Mouse (Mus musculus) gastrocnemius, postnatal 14 days (tissue): ENCODE measurements around the gene Fam83f. TPM values are rescaled to one million over a fixed set of nuclear protein-coding genes. Genes with fewer than 3 reads are reported as not detected.

Experiments used
- DNase-seq: peaks from one replicate; pipeline ENCODE4 v3.0.0; 2021; ENCODE audit warnings: mixed read lengths
- intact Hi-C: fragments of 180-260 bp; cut with DNase I; formaldehyde crosslinking; loops from one replicate; pipeline ENCODE4 v1.15.1; 2025; ENCODE audit warnings: low total_unique reads
- long read RNA-seq, 2 experiments: library from polyadenylated mRNA; stranded (forward); transcript quantifications; one replicate each; pipeline ENCODE4 v2.0.0; 2021
- total RNA-seq, 2 experiments: library from RNA; stranded (reverse); gene quantifications; 2 replicates each; pipeline ENCODE4 v1.2.3; 2021

Fam83f gene
- under 1 TPM; 0.29 to 0.43 TPM for total RNA-seq
- long read RNA-seq, experiment 1, partial matches to known transcripts, result 0 of 1 reads
- long read RNA-seq, experiment 1, other reads (novel, unspliced or antisense), result 0 of 1 reads
- long read RNA-seq, experiment 2, result 0 reads

DNA sequence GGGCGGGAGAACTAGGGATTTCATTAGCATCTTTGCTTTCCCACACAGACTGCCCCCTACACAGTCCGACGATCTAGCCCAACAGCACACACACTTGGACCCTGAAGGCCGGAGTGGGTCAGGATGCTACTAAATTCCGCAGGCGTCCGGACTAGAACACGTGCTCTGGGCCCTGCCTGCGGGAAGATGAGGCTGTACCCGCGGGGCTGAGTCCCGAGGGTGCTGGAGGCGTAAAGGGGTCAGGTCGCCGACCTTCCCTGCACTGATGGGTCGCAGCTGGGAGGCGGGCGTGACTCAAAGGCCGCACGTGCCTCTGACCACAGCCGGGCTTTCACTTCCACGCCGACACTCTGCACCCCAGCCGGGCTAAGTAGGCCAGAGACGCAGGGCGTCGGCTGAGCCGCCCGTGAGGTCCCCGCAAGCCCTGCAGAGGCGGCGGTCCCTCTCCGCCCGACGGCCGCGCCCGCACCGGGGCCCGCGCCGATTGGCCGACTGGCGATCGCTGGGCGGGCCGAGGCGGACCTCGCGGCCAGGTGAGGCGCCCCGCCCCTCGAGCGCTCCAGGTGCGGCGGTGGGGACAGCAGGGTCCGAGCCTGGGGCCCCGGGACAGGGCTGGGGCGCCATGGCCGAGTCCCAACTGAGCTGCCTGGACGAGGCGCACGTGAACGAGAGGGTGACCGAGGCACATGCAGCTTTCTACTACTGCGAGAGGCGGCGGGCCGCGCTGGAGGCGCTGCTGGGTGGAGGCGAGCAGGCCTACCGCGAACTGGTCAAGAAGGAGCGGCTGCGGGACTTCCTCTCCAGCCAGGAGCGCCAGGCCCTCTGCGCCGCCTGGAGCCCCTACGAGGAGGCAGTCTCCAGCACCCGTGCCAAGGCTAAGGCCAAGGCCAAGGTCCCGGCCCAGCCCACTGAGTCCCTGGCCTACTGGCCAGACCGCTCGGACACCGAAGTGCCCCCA, at the start of gene Fam83f:
Fam83f (plus strand) TSS at position 553 of the 958 bp plus-strand sequence.
- intact Hi-C loops, result no loop called here

DNA sequence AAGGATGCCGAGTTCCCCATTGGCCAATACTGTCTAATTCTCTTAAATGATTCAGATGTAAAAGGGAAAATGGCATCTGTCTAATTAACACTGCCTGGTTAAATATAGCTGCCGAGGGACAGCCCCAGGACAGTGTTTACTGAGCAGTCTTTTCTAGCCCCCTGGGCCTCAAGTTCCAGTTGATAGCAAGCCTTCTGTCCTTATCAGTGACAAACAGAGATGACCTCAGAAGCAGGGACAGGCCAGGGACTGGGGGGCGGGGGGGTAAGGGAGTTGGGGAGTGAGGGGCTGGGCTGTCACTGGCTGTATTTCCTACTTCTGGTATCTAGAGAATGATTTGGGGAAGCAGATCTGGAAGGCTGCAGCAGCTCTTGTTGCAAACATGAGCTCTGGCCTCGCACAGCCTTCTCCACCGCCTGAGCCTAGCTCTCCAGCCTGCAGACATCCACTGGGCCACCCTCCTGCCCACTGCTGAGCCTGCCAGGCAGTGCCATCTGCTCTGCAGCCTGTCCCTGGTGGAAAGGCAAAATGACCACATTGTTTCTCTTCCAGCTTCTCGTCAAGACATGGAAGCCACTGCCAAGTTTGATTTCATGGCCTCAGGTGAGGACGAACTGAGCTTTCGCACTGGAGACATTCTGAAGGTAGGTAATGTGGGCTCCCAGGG, 48.3 kb upstream of the Fam83f start:
- no peak for DNase-seq
- intact Hi-C loops, result no loop called here

More for the DNA sequence above, at the start of gene Fam83f:
- peak; percentile 57 for DNase-seq

DNA sequence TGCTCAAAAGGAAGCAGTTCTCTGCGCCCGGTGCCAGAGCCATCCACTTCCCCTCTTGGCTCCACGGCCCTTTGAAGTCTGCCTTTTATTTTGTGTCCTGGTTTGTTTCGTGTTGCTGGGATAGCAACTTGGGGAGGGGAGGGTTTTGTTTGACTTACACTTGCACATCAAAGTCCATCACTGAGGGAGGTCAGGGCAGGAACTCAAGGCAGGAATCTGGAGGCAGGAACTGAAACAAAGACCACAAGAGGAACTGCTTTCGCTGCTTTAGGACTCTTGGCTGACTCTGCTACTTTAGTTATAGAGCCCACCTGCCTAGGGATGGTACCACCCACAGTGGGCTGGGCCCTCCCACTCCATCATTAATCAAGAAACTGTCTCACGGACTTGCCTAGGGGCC, 45.2 kb upstream of the Fam83f start:
- no peak for DNase-seq
- intact Hi-C loops, result no loop called here

DNA sequence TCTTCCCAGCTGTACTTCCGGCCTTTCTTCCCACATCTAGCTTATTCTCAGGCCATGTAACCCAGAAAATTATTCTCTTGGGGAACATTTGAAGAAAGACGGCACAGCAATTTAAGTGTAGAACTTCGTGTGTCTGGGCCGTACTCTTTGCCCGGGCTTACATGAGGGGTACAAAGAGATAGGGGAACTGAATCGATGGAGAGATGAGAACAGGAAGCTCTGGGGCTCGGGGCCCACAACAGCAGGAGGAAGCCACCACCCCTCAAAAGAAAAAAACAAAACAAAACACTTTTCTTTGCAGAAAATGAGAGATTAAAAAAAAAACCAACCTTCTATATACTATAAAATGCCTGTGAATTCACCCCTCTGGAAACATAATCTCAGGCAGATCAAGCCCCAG, 41.5 kb upstream of the Fam83f start:
- intact Hi-C loops, result loop anchor here (5.0 kb wide), 1 partner anchor 67 kb away; no protein-coding TSS in a partner anchor
- no peak for DNase-seq

DNA sequence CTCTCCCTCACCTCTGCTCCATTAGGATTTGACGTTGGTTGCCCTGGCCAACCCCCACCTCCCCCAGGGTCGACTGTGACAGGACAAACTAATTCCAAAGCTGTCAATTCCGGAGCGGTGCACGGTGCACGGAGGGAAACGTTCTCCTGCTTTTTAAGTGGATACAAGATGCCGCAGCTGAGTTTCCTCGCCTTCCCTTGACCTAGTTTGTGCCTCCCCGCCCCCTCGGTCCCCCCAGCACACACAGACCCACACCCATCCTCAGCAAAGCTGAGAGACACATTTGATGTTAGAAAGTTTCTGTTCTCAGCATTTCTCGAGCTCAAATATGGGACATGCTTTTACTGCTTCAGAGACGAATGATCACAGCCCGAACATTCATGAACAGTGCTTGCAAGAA, 40.9 kb upstream of the Fam83f start:
- no peak for DNase-seq
- intact Hi-C loops, result loop anchor here (5.0 kb wide), 1 partner anchor 67 kb away; no protein-coding TSS in a partner anchor

DNA sequence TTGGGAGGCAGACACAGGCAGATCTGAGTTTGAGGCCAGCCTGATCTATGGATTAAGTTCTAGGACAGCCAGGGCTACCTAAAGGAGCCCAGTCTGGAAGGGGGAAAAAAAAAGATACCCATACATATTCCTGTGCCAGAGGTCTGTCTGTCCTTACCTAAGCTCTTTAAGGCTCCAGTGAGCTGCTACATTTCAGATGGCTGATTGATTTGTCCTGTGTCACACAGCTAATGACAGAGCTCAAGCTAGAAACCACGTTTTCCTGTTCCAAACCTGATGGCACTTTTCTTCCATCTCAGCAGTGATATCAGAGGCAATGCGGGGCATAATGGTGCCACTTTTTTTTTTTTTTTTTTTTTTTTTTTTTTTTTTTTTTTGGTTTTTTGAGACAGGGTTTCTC, 40.3 kb upstream of the Fam83f start:
- no peak for DNase-seq
- intact Hi-C loops, result loop anchor here (5.0 kb wide), 1 partner anchor 66 kb away; no protein-coding TSS in a partner anchor

DNA sequence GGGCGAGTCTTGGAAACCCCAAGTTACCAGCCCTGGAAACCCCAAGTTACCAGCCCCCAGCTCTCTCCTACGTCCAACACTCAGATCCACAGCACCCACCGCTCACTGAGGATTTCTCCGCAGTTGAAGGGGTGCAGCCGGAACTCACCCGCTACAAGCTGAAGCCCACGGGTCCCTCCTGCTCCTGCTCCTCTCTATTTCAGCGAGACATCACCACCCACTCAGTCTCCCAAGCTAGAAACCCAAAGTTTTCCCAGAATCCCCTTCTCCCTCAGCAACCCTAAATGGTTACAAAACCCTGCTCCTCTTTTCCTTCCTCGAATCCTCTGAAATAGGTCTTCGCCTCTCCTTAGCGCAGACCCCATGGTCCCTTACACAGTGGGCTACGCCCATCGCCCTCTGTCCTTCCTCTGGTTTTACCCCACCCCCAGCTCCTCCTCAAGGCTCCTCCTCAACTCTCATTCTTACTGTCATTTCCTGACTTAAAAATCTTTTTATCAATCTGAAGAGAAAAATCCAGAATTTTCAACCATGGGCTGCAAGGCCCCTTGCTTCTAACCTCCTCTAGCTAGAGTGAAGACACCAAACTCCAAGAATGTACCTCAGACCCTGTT, 39.3 kb upstream of the Fam83f start:
- no peak for DNase-seq
- intact Hi-C loops, result loop anchor here (5.0 kb wide), 1 partner anchor 65 kb away; no protein-coding TSS in a partner anchor

DNA sequence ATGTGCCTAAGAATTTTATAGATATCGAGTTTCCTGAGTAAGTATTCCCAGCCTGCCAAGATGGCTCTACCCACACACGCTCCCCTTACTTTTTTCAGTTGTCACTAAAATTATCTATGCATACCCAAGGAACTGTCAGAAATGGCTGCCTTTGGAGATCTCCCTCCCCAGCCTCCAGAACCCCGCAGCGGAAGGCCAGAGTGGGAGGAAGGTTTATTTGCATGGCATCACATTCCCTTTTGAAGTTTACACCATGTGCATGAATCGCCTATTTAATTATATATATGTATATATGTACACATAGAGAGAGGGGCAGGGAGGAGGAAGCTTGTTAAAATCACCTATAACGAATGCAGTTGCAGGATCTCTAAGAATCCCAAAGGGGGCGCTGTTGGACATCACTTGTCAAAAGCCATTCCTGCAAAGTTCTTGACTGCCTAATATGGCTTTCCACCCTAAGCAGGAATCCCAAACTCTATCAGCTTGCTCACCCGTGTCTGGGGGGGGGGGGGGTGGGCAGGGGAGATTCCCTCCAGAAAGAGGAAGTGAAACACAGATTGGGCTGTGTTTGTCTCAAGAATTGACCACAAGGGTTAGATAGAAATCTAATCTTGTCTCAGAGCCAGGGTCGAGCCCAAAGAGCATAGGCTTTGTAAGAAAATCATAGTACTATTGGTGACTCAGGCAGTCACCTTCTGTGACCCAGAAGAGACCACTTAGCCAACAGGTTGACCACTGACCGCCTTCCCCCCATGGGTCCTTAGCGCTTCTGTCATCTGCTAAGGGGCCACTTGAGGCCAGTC, 37.1 kb upstream of the Fam83f start:
- no peak for DNase-seq
- intact Hi-C loops, result loop anchor here (5.0 kb wide), 1 partner anchor 63 kb away; no protein-coding TSS in a partner anchor

DNA sequence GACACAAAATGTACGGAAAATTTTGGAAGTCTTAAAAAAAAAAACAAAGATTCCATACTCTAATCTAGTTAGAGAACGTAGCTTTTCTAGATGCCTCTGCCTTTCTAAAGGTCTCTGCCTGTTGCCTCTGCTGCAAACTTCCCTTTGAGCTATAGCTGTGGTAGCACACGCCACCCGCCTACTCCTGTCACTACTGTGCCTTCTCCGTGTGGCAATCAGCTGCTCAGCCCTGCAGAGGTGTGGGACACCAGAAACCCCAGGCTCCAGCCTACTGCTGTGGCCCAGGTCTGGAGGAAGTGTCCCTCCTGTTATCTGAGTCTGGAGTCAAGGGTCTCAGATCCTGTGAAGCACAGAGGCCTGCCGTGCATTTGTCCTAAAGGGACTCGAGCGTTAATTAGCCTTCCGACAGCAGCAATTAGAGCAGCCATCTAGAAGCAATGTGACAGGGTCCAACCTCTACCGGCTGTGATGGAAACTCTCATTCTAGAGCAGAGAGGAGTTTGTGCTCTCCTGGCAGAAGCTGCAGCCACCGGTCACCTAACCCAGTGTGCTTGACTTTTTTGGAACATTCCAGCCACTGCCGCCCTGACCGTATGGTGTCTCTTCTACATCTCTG, 34.8 kb upstream of the Fam83f start:
- no peak for DNase-seq
- intact Hi-C loops, result no loop called here

DNA sequence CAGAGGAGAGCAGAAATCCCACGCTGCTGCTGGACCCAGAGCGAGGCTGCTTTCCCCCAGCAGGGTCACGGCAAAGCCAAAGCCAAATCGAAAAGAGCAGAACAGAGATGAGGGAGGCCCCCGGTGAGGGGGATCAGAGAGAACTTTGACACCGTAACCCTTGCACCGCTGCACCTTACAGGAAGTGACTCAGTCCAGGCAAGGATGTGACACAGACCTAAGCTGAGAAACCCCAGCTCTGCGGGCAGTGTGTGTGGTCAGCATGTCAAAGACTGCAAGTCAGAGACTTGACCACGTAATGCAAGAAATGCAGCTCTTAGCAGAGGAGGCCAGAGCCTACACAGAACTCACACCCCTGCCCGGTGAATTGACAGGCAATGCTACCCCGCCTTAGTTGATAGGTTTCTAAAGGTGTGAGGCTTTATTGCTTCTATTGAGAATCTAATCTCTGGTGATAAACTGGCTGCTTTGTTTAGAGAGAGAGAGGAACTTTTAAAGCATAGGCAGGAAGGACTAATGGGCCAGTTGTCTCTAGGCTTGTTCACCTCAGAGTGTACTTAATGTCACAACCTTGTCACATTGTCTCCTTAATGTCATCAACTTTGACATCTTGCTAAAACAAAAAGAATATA, 32.5 kb upstream of the Fam83f start:
- DNase-seq, result no peak
- intact Hi-C loops, result no loop called here

DNA sequence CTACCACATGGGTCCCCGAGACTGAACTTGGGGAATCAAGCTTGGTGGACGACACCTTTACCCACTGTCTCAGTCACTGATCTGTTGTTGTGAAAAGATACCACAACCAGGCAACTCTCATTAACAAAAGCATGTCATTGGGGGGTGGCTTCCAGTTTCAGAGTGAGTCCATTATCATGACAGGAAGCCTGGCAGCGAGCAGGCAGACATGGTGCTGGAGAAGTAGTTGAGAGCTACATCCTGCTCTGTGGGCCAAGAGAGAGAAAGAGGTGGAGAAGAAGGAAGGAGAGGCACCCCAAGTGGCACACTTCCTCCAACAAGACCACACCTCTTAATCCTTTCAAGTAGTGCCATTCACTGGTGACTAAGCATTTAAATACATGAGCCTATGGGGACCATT, 31.8 kb upstream of the Fam83f start:
- no peak for DNase-seq
- intact Hi-C loops, result no loop called here

DNA sequence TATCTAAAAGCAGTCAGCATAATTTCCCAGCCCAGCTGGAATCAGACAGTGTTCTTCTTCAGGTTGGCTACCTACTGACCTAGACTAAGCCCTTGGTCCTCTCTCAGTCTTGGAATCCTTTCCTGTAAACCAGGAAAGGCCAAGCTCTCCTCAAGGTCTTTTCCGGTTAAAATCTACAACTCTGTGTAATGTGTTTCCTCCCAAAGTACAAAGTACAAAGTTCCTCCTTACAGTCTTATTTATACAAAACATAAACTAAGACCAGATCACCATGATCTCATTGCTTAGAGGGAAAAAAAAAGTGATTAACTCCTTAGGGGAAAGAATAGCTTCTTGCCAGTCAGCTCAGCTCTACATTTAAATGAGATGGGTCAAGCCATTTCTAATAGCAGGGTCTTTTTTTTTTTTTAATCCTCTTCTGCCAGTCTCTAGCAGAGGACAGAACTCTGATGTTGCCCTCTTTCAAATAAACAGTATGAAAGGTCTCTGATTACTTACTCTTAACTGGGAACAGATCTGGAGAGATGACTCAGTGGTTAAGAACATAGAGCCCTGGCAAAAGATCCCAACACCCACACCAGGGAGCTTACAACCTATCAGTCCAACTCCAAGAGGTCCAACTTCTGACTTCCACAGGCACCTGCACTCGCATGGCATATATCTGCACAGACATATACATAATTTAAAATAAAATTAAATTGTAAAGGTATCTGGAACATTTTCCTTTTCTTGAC, 29.8 kb upstream of the Fam83f start:
- intact Hi-C loops, result loop anchor here (2.0 kb wide), 1 partner anchor 49 kb away; no protein-coding TSS in a partner anchor
- no peak for DNase-seq

DNA sequence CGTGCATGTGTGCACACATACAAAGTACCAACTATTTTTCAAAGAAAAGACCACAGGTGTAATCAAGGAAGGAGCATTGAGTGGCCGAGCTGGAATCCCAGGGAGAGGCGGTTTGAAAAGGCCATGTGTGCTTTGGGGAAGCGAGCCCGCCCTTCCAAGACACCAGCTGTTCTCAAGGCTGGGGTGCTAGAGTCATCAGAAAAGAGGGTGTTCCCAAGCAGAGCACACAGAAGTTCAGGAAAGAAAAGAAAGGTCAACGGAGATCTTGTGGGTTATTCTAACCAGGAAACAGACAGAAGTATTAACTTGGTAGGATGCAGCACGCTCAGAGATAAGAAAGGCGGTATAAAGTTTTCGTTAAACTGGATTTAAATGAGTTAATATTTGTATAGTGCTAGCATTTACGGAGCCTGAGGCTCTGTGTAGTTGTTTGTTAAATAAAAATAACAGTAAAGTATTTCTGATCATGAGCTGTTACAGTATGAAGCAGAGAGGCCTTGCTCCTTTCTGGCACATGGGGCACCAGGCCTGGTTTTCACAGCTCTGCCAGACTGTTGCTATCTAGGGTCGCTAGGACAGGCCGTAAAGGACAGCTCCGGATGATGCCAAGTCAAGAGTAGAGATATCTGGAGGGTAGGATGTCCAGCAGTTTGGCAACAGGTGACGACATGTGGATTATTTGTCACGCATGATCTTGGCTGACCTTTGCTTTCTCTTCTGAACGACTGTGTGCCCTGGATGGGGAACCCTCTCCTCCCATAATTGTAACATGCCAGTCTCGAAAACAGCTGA, 26.4 kb upstream of the Fam83f start:
- DNase-seq, result no peak
- intact Hi-C loops, result no loop called here

DNA sequence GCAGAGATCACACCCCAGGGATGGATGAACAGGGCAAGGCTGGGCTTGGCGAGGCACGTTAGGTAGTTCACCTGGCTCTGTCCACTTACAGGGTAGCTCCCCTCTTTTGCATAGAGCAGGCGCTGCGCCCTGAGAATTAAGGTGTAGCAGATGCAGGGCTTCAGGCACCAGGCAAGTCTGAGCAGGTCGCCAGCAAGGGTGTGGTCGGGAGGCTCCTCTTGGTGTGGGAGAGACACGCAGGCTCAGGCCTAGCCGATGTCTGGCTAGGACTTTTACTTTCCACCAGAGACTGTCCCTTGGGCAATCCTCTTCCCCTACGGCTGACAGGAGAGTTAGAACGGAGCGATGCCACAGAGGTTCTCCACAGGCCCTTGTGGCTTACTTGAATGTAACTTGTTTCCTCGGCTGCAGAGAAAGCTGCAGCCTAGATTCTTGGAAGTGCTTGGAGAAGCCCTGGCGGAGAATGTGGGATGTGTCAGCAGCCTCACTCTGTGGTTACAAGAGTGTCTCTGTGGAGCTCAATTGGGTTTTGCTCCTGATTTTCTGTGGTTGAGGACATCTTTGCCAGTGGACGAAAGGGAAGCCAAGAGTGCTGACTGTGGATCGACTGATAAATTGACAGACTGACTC, 22.6 kb upstream of the Fam83f start:
- intact Hi-C loops, result no loop called here
- no peak for DNase-seq

DNA sequence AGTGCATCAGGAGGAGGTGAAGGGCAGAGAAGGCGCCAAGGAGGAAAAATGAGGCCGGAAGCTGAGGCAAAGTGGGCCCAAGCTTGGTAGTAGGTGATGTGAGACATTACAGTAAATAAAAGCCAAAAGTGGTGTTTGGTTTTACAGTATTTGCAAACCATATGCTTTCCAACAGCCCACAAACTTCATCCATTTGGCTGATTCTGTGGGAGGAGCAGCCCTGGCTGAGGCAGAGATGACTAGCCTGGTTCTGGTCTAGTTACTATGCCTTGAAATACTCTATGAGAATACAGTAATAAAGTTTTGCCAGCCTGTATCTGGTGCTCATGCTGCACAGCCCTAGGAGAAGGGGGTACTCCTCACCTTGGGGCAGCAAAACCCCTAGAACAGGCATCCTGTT, 21.2 kb upstream of the Fam83f start:
- intact Hi-C loops, result no loop called here
- no peak for DNase-seq

DNA sequence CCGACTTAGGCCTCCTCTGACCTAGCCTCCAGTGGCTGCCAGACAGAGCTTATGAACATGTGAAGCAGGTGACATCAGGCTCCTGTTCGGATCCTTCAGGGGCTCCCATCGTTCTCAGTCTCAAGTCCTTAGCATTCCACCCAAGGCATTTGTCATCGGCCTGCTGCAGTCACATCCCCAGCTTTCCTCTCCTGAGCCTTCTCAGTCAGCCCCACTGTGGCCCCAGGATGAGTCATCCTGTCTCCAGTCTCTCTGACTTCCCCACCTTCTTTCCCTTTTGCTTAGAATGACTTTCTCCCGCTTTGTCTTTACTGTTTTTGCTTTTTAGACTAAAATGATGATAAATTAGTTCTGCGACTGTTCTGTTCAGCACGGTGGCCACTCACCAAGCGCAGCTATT, 17.8 kb upstream of the Fam83f start:
- intact Hi-C loops, result no loop called here
- DNase-seq, result no peak
